Mouse (Mus musculus): ENCODE data around the gene Hmgcs2. TPM values are rescaled to one million over a fixed set of nuclear protein-coding genes. Genes with fewer than 3 reads are reported as not detected.

Hmgcs2 gene
- total RNA-seq, 2 experiments from 2014 or later = 64.9 to 70.1 TPM

Other genes starting within 250 kb of the Hmgcs2 start
- gene Adam30, start 119.8 kb upstream of the Hmgcs2 start, total RNA-seq (2021) = under 1 TPM in 1 of 2 experiments, not detected in 1; 0.15 TPM
- not detected for gene Reg4, start 58.3 kb upstream of the Hmgcs2 start, total RNA-seq (2021)
- gene Phgdh, start 59.6 kb downstream of the Hmgcs2 start, total RNA-seq (2021) = 1 to 10 TPM; 4.0 to 4.6 TPM
- 1 to 10 TPM; 6.1 to 7.3 TPM for gene Zfp697, start 102.0 kb downstream of the Hmgcs2 start, total RNA-seq (2021)
- gene Gm4450, start 176.7 kb downstream of the Hmgcs2 start, total RNA-seq (2021) = not detected
- gene Hsd3b4, start 230.1 kb downstream of the Hmgcs2 start, total RNA-seq (2021) = not detected